Comparison of ENCODE assay signal across 8 mouse cellular contexts in genomic region chr2:104123540-104123939, GRCm38 (mm10). TPM values are rescaled to one million over a fixed set of nuclear protein-coding genes. Genes with fewer than 3 reads are reported as not detected.
DNase-seq lines count a peak whose midpoint lies in the region; ATAC-seq and TF ChIP-seq lines count a peak whose summit lies in the region.

No protein-coding gene starts in this region.

- peaks cover 22 to 48% of the 10 kb centered on the region in 2 experiments for H3K4me1 ChIP-seq in heart, embryonic 14.5 days (ENCODE audit: control insufficient read depth in 2 of 2, insufficient read depth in 2 of 2, low read length in 2 of 2)
- H3K4me1 ChIP-seq in cortical plate, adult 2 months (ENCODE audit: control insufficient read depth, insufficient read depth, low read length): peaks cover 3% of the 10 kb centered on the region; the same call in 1 of the 2 replicates
- H3K4me1 ChIP-seq in midbrain, embryonic 14.5 days (ENCODE audit: control insufficient read depth, insufficient read depth, low read length): no peaks in the 10 kb centered on the region

- peak overlapping the region; percentile 83 for H3K4me2 ChIP-seq in heart, embryonic 14.5 days (ENCODE audit: low read length)
- H3K4me2 ChIP-seq in midbrain, embryonic 14.5 days (ENCODE audit: low read length): peak overlapping the region; percentile 87

- TF ChIP-seq CTCF in cortical plate, adult 2 months (IDR thresholded peaks at IDR 0.05; ENCODE audit: extremely low read depth, insufficient read depth, low read length): no peak

- H3K27me3 ChIP-seq in heart, embryonic 14.5 days (ENCODE audit: control insufficient read depth, insufficient read depth, low read length): no peaks in the 10 kb centered on the region
- 0 out of 2 replicates have a peak, but pooled peaks cover 5% of the 10 kb centered on the region for H3K27me3 ChIP-seq in midbrain, embryonic 14.5 days (ENCODE audit: control insufficient read depth, insufficient read depth, low read length)

- WGBS in heart, embryonic 14.5 days: 54% methylated on average over 3 of the region's 3 CpGs
- WGBS in midbrain, embryonic 14.5 days: 47% methylated on average over 3 of the region's 3 CpGs

- H3K36me3 ChIP-seq in heart, embryonic 14.5 days (ENCODE audit: control insufficient read depth, insufficient read depth, low read length): no peaks in the 10 kb centered on the region
- no peaks in the 10 kb centered on the region for H3K36me3 ChIP-seq in midbrain, embryonic 14.5 days (ENCODE audit: control insufficient read depth, insufficient read depth, low read length)

- no peak overlapping the region for H3K27ac ChIP-seq in heart, embryonic 14.5 days (replicated peaks in 1 of 2; ENCODE audit: control insufficient read depth in 1 of 2, insufficient read depth in 1 of 2, low read depth in 2 of 2, low read length in 2 of 2)
- H3K27ac ChIP-seq in cortical plate, adult 2 months (ENCODE audit: insufficient read depth, low read length): no peak overlapping the region
- no peak overlapping the region for H3K27ac ChIP-seq in midbrain, embryonic 14.5 days (replicated peaks; ENCODE audit: low read depth, low read length)

- DNase-seq in heart, adult 8-10 months (ENCODE audit: low spot score): no peak
- DNase-seq in induced T-regulatory cell, adult 2 months (ENCODE audit: low read depth): peak; percentile 26
- DNase-seq in midbrain, embryonic 14.5 days: no peak
- DNase-seq in adrenal gland, postnatal 25 days: no peak
- DNase-seq in thymus, postnatal 14 days: no peak
- no peak for DNase-seq in right cerebral cortex, postnatal 36 days (ENCODE audit: low spot score in 2 of 2)

- H3K9ac ChIP-seq in heart, embryonic 14.5 days (ENCODE audit: low read length): peak overlapping the region; percentile 85
- H3K9ac ChIP-seq in midbrain, embryonic 14.5 days (replicated peaks; ENCODE audit: low read length): no peak overlapping the region

- H3K4me3 ChIP-seq in heart, embryonic 14.5 days (ENCODE audit: control insufficient read depth in 1 of 2, insufficient read depth in 1 of 2, low read depth in 1 of 2, low read length in 2 of 2): peak overlapping the region in 1 of 2 experiments; percentile 70; a peak in 2 of 4 replicates
- H3K4me3 ChIP-seq in cortical plate, adult 2 months (ENCODE audit: insufficient read depth, low read length): peak overlapping the region; percentile 25; the same call in 1 of the 2 replicates
- peak overlapping the region; percentile 53 for H3K4me3 ChIP-seq in midbrain, embryonic 14.5 days (replicated peaks; ENCODE audit: low read depth, low read length)

- TF ChIP-seq POLR2A in cortical plate, adult 2 months (IDR thresholded peaks at IDR 0.05; ENCODE audit: extremely low read depth, insufficient read depth, low read length): no peak

- no peaks in the 10 kb centered on the region for H3K9me3 ChIP-seq in heart, embryonic 14.5 days (ENCODE audit: control insufficient read depth, low read length)
- no peaks in the 10 kb centered on the region for H3K9me3 ChIP-seq in midbrain, embryonic 14.5 days (ENCODE audit: control insufficient read depth, low read length)

- no peak for ATAC-seq in heart, embryonic 14.5 days (ENCODE audit: insufficient number of reproducible peaks, insufficient read depth, low FRiP score, low read depth)
- ATAC-seq in midbrain, embryonic 14.5 days (ENCODE audit: low FRiP score, low TSS enrichment): no peak

RNA-seq across cellular contexts. Expression of gene A930018P22Rik, which starts 1.0 kb away (rescaled TPM):
- 0.59 TPM in 1 of 2 replicates, not detected in the other for polyA plus RNA-seq in heart, embryonic 14.5 days (2014; fragmentation: Nextera tagmentation; extraction: Ambion mirVana)
- 1 to 10 TPM in 1 of 4 experiments, under 1 TPM in 2, not detected in 1; 0.56 to 1.4 (median 0.68) TPM for total RNA-seq in heart, adult 8-10 months (2022)
- 0.19 TPM in 1 of 2 replicates, not detected in the other for polyA plus RNA-seq in cortical plate, adult 2 months (2012; rRNA removed)
- polyA plus RNA-seq in midbrain, embryonic 14.5 days (2014; fragmentation: Nextera tagmentation; extraction: Ambion mirVana): not detected in 2 replicates
- total RNA-seq in adrenal gland, postnatal 25 days (2021): 0.79 and 2.4 TPM in 2 replicates

RNA-seq across cellular contexts. Expression of gene Cd59a, which starts 27.9 kb away (rescaled TPM):
- polyA plus RNA-seq in heart, embryonic 14.5 days (2014; fragmentation: Nextera tagmentation; extraction: Ambion mirVana): 69.0 and 69.7 TPM in 2 replicates
- 10 to 100 TPM; 55.7 to 60.2 (median 57.9) TPM for total RNA-seq in heart, adult 8-10 months (2022)
- 11.4 and 14.9 TPM in 2 replicates for polyA plus RNA-seq in cortical plate, adult 2 months (2012; rRNA removed)
- polyA plus RNA-seq in midbrain, embryonic 14.5 days (2014; fragmentation: Nextera tagmentation; extraction: Ambion mirVana): 9.8 and 11.2 TPM in 2 replicates
- total RNA-seq in adrenal gland, postnatal 25 days (2021): 63.6 and 68.6 TPM in 2 replicates

RNA-seq across cellular contexts. Expression of gene Cd59b, which starts 53.9 kb away (rescaled TPM):
- polyA plus RNA-seq in heart, embryonic 14.5 days (2014; fragmentation: Nextera tagmentation; extraction: Ambion mirVana): 3.0 and 6.4 TPM in 2 replicates
- total RNA-seq in heart, adult 8-10 months (2022): 1 to 10 TPM; 2.3 to 4.7 (median 3.4) TPM
- 5.9 and 7.6 TPM in 2 replicates for polyA plus RNA-seq in cortical plate, adult 2 months (2012; rRNA removed)
- 0.75 and 1.4 TPM in 2 replicates for polyA plus RNA-seq in midbrain, embryonic 14.5 days (2014; fragmentation: Nextera tagmentation; extraction: Ambion mirVana)
- total RNA-seq in adrenal gland, postnatal 25 days (2021): 6.4 and 11.2 TPM in 2 replicates

RNA-seq across cellular contexts. Expression of gene Gm10799, which starts 55.2 kb away (rescaled TPM):
- polyA plus RNA-seq in heart, embryonic 14.5 days (2014; fragmentation: Nextera tagmentation; extraction: Ambion mirVana): not detected in 2 replicates
- total RNA-seq in heart, adult 8-10 months (2022): not detected
- polyA plus RNA-seq in cortical plate, adult 2 months (2012; rRNA removed): not detected in 2 replicates
- not detected in 2 replicates for polyA plus RNA-seq in midbrain, embryonic 14.5 days (2014; fragmentation: Nextera tagmentation; extraction: Ambion mirVana)
- total RNA-seq in adrenal gland, postnatal 25 days (2021): not detected in 2 replicates

RNA-seq across cellular contexts. Expression of gene Gm10912, which starts 57.9 kb away (rescaled TPM):
- 0.12 TPM in 1 of 2 replicates, not detected in the other for polyA plus RNA-seq in heart, embryonic 14.5 days (2014; fragmentation: Nextera tagmentation; extraction: Ambion mirVana)
- total RNA-seq in heart, adult 8-10 months (2022): under 1 TPM in 2 of 4 experiments, not detected in 2; 0.20 to 0.41 TPM
- polyA plus RNA-seq in cortical plate, adult 2 months (2012; rRNA removed): 0.42 and 0.48 TPM in 2 replicates
- not detected in 2 replicates for polyA plus RNA-seq in midbrain, embryonic 14.5 days (2014; fragmentation: Nextera tagmentation; extraction: Ambion mirVana)
- 0.55 TPM in 1 of 2 replicates, not detected in the other for total RNA-seq in adrenal gland, postnatal 25 days (2021)
